Mouse (Mus musculus): Measurements from ENCODE around the gene Platr17. TPM values are rescaled to one million over a fixed set of nuclear protein-coding genes. Genes with fewer than 3 reads are reported as not detected.
"Not testable (repeated sequence)": the region's sequence is repeated elsewhere in the genome, so short reads cannot be mapped to it uniquely, and the experiment has no call there.

The Platr17 gene
- polyA plus RNA-seq, 1 experiment from 2014 or later, result 0.54 TPM

DNA sequence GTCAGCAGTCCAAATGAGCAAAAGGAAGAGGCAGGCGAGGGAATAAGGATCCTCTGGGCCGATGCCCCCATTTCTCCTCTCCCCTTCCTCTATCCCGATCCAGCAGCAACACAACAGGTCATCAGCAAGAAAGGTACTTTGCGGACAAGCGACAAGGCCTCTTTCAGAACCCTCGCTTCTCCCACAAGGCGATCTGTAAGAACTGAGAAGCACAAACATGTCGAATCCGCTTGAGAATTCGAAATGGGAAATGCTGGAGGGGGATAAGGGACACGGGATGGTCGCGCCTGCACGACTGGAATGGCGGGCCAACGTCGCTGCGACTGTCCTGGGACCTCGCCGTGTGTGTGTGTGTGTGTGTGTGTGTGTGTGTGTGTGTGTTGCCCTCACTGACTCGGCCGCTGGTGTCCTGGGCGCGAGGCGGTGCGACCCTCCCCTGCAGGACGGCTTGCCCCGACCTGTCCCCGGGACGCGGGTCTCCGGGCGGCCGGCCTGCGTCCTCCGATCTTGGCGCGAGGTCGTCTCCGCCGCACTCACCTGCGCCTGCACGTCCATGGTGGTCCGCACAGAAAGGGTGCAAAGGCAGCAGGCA lies 14.9 kb upstream of the Platr17 start:
- Histone ChIP-seq H3K4me3 (replicated peaks; ENCODE audit: low read length) (peak overlapping the region; percentile 60), H3K4me2 (ENCODE audit: low read length) (peak overlapping the region; percentile 63), H3K9ac (replicated peaks; ENCODE audit: low read depth, low read length) (peak overlapping the region; percentile 54)
- H3K36me3 ChIP-seq (ENCODE audit: control insufficient read depth, insufficient read depth); ATAC-seq; H3K4me1 ChIP-seq (replicated peaks; ENCODE audit: control insufficient read depth, insufficient read depth, low read length); H3K27ac ChIP-seq (ENCODE audit: low read length); H3K9me3 ChIP-seq (ENCODE audit: control insufficient read depth, low read length); H3K27me3 ChIP-seq (replicated peaks; ENCODE audit: control insufficient read depth, insufficient read depth, low read length): not testable (repeated sequence)
- WGBS, result 0% methylated on average over 40 of the region's 44 CpGs

DNA sequence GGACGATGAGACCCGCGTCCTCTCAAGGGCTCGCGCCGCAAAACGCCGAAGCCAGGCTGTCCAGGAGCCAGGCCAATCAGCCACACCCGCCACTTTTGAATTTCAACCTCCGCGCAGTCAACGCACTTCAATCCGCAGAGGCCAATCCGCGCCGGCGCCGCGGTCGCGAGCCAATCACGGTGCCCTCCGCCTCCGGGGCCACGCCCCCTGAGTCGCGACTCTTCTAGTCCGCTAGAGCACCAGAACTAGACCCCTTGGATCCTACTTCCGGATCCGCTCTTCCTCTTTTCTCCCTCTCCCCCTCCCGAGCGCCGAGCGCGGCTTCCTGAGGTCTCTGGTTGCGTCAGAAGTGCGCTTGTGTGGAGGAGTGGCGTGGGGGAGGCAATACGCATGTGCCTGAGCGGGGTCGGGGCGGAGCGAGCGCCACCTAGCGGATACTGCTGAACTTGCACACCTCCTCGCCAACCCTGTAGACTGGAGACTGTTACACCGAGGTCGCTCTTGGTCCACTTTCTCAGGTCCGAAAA lies 14.3 kb upstream of the Platr17 start, which contains the start of gene Kifc1:
Gene Kifc1 (minus strand): TSS at position 129 of the 527 bp plus-strand sequence.
- Histone ChIP-seq H3K4me3 (replicated peaks; ENCODE audit: low read length) (peak within 1 kb of the TSS; percentile 60), H3K36me3 (ENCODE audit: control insufficient read depth, insufficient read depth) (no peaks in the 10 kb centered on the region), H3K9ac (replicated peaks; ENCODE audit: low read depth, low read length) (peak within 1 kb of the TSS; percentile 54), H3K27ac (ENCODE audit: low read length) (no peak within 1 kb of the TSS), H3K9me3 (ENCODE audit: control insufficient read depth, low read length) (no peaks in the 10 kb centered on the region), H3K27me3 (replicated peaks; ENCODE audit: control insufficient read depth, insufficient read depth, low read length) (no peaks in the 10 kb centered on the region), H3K4me1 (replicated peaks; ENCODE audit: control insufficient read depth, insufficient read depth, low read length) (peaks cover 8% of the 10 kb centered on the region), H3K4me2 (ENCODE audit: low read length) (peak within 1 kb of the TSS; percentile 63)
- WGBS, result 0% methylated on average over 49 of the region's 49 CpGs
- ATAC-seq, result peak; percentile 100

DNA sequence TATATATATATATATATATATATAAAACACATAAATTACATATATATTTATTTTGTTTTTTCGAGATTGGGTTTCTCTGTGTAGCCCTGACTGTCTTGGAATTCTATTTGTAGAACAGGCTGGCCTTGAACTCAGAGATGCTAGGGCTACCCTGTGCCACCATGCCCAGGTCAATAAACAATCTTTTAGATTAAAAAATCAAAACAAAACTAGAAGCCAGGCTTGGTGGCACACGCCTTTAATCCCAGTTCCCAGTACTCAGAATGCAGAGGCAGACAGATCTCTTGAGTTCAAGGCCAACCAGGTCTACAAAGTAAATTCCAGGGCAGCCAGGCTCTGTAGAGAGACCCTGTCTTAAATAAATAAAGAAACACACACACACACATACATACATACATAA lies 13.6 kb upstream of the Platr17 start:
- WGBS, result 67% methylated on average over 2 of the region's 2 CpGs
- ATAC-seq, result no peak
- H3K9me3 ChIP-seq (ENCODE audit: control insufficient read depth, low read length), result no peaks in the 10 kb centered on the region

DNA sequence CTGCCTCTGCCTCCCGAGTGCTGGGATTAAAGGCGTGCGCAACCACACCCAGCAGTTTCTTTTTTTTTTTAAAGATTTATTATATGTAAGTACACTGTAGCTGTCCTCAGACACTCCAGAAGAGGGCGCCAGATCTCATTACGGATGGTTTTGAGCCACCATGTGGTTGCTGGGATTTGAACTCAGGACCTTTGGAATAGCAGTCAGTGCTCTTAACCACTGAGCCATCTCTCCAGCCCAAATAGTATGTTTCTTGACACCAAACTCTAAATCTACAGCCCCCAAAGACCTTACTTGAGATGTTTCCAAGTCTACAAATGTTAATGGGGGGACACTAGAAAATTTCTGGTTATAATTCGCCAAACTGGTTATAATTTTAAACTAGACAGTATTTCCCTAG lies 13.0 kb upstream of the Platr17 start:
- not testable (repeated sequence) for H3K36me3 ChIP-seq (ENCODE audit: control insufficient read depth, insufficient read depth); H3K4me2 ChIP-seq (ENCODE audit: low read length); H3K27me3 ChIP-seq (replicated peaks; ENCODE audit: control insufficient read depth, insufficient read depth, low read length); H3K9me3 ChIP-seq (ENCODE audit: control insufficient read depth, low read length); ATAC-seq; H3K9ac ChIP-seq (replicated peaks; ENCODE audit: low read depth, low read length); H3K4me1 ChIP-seq (replicated peaks; ENCODE audit: control insufficient read depth, insufficient read depth, low read length); H3K27ac ChIP-seq (ENCODE audit: low read length); H3K4me3 ChIP-seq (replicated peaks; ENCODE audit: low read length)
- 65% methylated on average over 6 of the region's 6 CpGs for WGBS

More for the DNA sequence above, 13.6 kb upstream of the Platr17 start:
- Histone ChIP-seq H3K4me1 (replicated peaks; ENCODE audit: control insufficient read depth, insufficient read depth, low read length) (peaks cover 8% of the 10 kb centered on the region), H3K27ac (ENCODE audit: low read length) (no peak overlapping the region), H3K36me3 (ENCODE audit: control insufficient read depth, insufficient read depth) (no peaks in the 10 kb centered on the region), H3K27me3 (replicated peaks; ENCODE audit: control insufficient read depth, insufficient read depth, low read length) (no peaks in the 10 kb centered on the region), H3K4me2 (ENCODE audit: low read length) (no peak overlapping the region), H3K9ac (replicated peaks; ENCODE audit: low read depth, low read length) (no peak overlapping the region), H3K4me3 (replicated peaks; ENCODE audit: low read length) (no peak overlapping the region)

DNA sequence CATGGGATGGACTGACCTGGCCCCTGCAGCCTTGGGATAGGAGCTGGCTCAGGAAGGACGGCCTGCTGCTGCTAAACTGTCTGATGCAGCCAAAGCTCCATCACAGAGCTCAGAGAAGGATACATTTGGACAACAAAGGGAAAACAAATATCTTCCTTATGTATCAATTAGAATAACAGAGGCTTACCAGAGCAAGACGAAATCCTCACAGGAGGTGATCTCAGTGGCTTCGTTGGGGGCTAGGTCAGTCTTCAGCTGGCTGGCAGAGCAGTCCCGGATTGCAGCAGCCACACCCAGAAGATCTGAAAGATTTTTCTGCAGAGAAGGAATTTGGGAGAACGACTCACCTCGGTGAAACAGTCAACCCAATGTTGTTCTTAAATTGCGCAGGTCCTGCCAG lies 12.5 kb upstream of the Platr17 start:
- H3K27me3 ChIP-seq (replicated peaks; ENCODE audit: control insufficient read depth, insufficient read depth, low read length), result no peaks in the 10 kb centered on the region
- no peak for ATAC-seq
- no peak overlapping the region for H3K27ac ChIP-seq (ENCODE audit: low read length)
- no peaks in the 10 kb centered on the region for H3K9me3 ChIP-seq (ENCODE audit: control insufficient read depth, low read length)
- H3K9ac ChIP-seq (replicated peaks; ENCODE audit: low read depth, low read length), result no peak overlapping the region
- no peaks in the 10 kb centered on the region for H3K36me3 ChIP-seq (ENCODE audit: control insufficient read depth, insufficient read depth)
- no peak overlapping the region for H3K4me2 ChIP-seq (ENCODE audit: low read length)
- H3K4me1 ChIP-seq (replicated peaks; ENCODE audit: control insufficient read depth, insufficient read depth, low read length), result peaks cover 8% of the 10 kb centered on the region
- 31% methylated on average over 7 of the region's 7 CpGs for WGBS
- no peak overlapping the region for H3K4me3 ChIP-seq (replicated peaks; ENCODE audit: low read length)

DNA sequence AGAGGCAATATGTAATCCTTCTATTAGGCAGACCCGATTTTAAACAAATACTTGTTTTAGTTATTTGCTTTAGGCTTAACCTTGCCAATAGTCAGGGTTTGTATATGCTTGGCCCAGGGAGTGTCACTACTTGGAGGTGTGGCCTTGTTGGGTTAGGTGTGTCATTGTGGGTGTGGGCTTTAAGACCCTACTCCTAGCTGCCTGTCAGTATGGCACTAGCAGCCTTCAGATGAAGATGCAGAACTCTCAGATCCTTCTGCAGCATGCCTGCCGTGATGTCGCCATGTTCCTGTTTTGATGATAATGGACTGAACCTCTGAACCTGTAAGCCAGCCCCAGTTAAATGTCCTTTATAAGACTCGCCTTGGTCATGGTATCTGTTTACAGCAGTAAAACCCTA lies 11.9 kb upstream of the Platr17 start:
- H3K36me3 ChIP-seq (ENCODE audit: control insufficient read depth, insufficient read depth); H3K4me3 ChIP-seq (replicated peaks; ENCODE audit: low read length); H3K4me2 ChIP-seq (ENCODE audit: low read length); H3K27ac ChIP-seq (ENCODE audit: low read length); H3K9ac ChIP-seq (replicated peaks; ENCODE audit: low read depth, low read length); H3K4me1 ChIP-seq (replicated peaks; ENCODE audit: control insufficient read depth, insufficient read depth, low read length); H3K27me3 ChIP-seq (replicated peaks; ENCODE audit: control insufficient read depth, insufficient read depth, low read length); H3K9me3 ChIP-seq (ENCODE audit: control insufficient read depth, low read length); ATAC-seq: not testable (repeated sequence)
- 88% methylated on average over 4 of the region's 4 CpGs for WGBS

DNA sequence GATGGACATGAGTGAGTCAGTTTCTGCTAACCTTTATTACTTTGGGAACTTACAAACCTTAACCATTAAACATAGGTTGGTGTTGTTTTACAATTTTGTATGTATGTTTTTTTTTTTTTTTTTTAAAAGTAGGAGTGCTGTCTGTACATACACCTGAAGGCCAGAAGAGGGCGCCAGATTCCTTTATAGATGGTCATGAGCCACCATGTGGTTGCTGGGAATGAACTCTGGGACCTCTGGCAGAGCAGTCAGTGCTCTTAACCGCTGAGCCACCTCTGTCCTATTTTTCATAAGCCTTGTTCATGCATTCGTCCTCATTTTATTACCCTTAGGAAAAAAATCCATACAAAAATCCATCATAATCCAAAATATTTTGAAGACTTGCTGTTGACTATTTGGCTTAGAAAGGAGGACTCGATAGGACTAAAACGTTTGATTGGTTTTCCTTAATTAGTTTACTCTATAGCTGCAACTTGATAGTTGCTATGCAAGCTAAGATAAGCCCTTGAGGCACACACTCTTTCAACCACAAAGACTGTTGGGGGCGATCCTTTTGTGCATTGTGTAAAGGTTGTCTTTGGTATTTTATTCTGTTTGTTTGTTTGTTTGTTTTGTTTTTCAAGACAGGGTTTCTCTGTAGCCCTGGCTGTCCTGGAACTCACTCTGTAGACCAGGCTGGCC lies 7.7 kb upstream of the Platr17 start:
- WGBS, result 43% methylated on average over 6 of the region's 6 CpGs
- no peaks in the 10 kb centered on the region for H3K36me3 ChIP-seq (ENCODE audit: control insufficient read depth, insufficient read depth)
- no peak overlapping the region for H3K4me2 ChIP-seq (ENCODE audit: low read length)
- no peaks in the 10 kb centered on the region for H3K9me3 ChIP-seq (ENCODE audit: control insufficient read depth, low read length)
- H3K4me3 ChIP-seq (replicated peaks; ENCODE audit: low read length), result no peak overlapping the region
- ATAC-seq, result no peak
- H3K27ac ChIP-seq (ENCODE audit: low read length), result no peak overlapping the region
- no peaks in the 10 kb centered on the region for H3K4me1 ChIP-seq (replicated peaks; ENCODE audit: control insufficient read depth, insufficient read depth, low read length)
- no peaks in the 10 kb centered on the region for H3K27me3 ChIP-seq (replicated peaks; ENCODE audit: control insufficient read depth, insufficient read depth, low read length)
- H3K9ac ChIP-seq (replicated peaks; ENCODE audit: low read depth, low read length), result no peak overlapping the region

DNA sequence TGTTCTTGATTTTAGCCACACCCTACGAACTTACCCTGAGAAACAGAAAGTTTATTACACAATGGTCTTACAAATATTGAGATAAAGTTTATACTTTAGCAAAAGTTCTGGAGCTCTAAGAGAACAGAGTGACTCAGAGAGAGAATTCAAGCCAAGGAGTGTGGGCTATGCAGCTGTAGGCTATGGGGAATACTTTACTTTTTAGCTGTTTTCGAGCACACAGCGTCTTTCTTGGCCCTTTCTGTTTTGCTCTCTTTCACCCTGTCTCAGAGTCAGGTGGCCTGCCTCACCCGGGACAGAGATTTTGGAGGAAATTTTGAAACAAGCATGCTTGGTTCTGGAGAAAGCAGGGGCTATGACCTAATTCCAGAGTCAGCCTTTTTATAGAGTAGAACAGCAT lies 6.7 kb upstream of the Platr17 start:
- WGBS, result 87% methylated on average over 4 of the region's 4 CpGs

DNA sequence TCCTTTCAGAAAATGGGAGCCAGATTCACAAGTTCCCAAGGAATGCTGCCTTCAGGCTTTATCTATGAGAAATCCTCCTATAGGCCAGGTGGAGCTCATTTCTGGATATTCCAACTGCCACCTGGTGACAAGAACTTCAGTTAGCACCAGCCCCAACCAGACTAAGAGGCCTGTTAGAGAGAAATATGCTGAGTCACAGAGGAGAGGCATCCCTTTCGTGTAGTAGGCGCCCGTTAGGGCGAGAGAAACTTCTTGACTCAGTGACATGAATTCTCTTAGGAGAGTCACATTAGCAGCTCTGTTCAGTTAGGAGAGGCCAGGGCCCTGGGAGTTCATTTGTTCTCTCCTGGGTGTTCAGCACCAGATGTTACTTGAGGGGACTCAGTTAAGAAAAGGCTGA lies 5.3 kb upstream of the Platr17 start:
- ATAC-seq, result no peak
- H3K4me3 ChIP-seq (replicated peaks; ENCODE audit: low read length), result no peak overlapping the region
- H3K4me1 ChIP-seq (replicated peaks; ENCODE audit: control insufficient read depth, insufficient read depth, low read length), result no peaks in the 10 kb centered on the region
- H3K9me3 ChIP-seq (ENCODE audit: control insufficient read depth, low read length), result no peaks in the 10 kb centered on the region
- H3K27ac ChIP-seq (ENCODE audit: low read length), result no peak overlapping the region
- no peak overlapping the region for H3K4me2 ChIP-seq (ENCODE audit: low read length)
- H3K36me3 ChIP-seq (ENCODE audit: control insufficient read depth, insufficient read depth), result no peaks in the 10 kb centered on the region
- WGBS, result 77% methylated on average over 4 of the region's 4 CpGs
- no peak overlapping the region for H3K9ac ChIP-seq (replicated peaks; ENCODE audit: low read depth, low read length)
- no peaks in the 10 kb centered on the region for H3K27me3 ChIP-seq (replicated peaks; ENCODE audit: control insufficient read depth, insufficient read depth, low read length)

More for the DNA sequence above, 6.7 kb upstream of the Platr17 start:
- H3K4me2 ChIP-seq (ENCODE audit: low read length); H3K27me3 ChIP-seq (replicated peaks; ENCODE audit: control insufficient read depth, insufficient read depth, low read length); H3K9ac ChIP-seq (replicated peaks; ENCODE audit: low read depth, low read length); H3K9me3 ChIP-seq (ENCODE audit: control insufficient read depth, low read length); H3K4me3 ChIP-seq (replicated peaks; ENCODE audit: low read length); H3K4me1 ChIP-seq (replicated peaks; ENCODE audit: control insufficient read depth, insufficient read depth, low read length); ATAC-seq; H3K36me3 ChIP-seq (ENCODE audit: control insufficient read depth, insufficient read depth); H3K27ac ChIP-seq (ENCODE audit: low read length): not testable (repeated sequence)

Measured in forebrain, embryonic 16.5 days (tissue).